Mouse (Mus musculus) spleen, adult 12 weeks (tissue): ENCODE data around the gene Elovl5.

ENCODE experiments used
- DNase-seq: peaks from one replicate; pipeline ENCODE4 v3.0.0; 2022; ENCODE audit warnings: low spot score

The Elovl5 gene

DNA sequence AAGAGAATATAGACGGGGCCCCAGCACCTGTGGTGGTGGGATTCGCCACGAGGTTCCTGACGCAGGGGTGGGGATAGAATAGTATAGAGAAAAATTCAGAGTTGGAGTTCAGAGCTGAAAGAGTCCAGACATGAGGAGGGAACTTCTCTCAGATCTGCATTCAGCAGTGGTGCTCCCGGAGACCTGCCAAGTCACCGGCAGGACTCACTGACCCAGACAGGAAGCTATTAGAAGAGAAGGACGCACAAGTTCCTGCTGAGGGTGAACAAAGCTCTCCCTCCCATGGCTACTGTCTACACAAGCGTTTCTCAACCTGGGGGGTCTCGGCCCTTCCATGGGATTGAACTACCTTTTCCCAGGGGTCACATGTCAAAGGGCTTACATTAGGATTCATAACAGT is 78.1 kb downstream of the Elovl5 start:
- DNase-seq = no peak

DNA sequence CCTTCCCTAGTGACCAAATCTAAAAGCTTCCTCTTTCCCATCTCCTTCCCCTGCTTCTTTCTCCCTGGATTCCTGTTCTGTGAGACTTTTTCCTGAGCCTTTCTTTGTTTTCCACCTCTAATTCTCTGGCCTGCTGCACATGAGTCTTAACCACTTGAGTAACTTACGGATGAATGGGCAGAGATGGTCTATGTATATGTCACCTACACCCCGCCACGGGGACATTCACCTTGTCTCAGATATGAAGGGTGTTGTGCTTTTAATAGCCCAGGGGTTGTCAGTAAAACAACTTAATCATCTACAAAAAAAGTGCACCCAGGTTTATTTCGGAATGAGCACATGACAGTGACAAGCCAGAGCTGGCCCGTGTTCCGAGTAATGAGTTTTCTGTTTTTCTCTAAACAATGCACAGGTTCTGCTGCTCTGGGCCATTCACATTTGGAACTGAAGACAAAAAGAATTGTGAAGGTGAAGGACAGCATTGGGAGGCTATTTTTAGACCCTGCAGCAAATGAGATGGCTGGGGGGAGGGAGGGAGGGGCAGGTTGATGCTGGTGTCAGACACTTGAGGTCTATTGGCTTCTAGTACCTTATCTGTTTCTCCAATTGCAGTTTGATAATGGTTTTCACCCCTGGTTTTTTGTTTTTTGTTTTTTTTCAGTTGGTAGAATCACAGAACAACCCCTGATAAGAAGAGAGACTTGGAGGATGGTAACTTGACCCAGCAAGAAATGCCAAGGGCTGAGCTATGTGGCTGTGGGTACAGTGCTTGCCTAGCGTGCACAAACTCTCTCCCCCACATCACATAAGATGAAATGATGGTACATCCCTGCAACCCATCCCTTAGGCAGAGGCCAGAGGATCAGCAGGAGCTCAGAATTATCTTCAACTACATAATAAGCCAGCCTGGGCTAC is 83.7 kb downstream of the Elovl5 start:
- DNase-seq = no peak

DNA sequence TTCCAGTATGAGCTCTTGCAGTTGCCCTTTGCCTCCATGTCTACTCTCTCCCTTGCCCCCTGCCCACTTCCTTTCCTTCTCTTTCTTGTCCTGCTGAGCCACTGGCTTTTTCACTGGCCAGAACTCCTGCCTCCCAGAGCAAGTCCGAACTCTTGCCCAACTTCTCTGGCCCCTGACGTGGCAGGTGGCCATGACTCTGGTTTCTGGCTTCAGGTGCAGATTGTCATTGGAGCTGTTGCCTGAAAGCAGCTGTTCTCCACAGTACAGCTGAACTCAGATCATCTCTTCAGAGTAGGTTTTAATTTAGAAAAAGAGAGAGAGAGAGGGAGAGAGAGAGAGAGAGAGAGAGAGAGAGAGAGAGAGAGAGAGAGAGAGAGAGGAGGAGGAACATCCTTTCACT is 86.1 kb downstream of the Elovl5 start:
- DNase-seq = no peak

DNA sequence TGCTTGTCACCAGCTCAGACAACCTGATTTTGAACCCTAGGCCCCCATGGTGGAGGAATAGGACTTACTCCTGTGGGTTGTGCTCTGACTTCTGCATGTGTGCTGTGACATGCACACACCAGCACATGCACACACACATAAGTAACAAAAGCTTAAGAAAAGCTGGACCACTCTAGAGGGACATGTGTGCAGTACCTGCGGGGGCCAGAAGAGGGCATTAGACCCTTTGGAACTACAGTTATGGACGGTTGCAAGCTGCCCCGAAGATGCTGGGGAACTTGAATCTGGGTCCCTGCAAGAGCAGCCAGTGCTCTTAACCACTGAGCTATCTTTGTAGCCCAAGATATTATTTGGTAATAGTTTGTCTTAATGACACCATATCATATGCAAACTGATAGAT is 88.3 kb downstream of the Elovl5 start:
- peak; percentile 33 for DNase-seq

DNA sequence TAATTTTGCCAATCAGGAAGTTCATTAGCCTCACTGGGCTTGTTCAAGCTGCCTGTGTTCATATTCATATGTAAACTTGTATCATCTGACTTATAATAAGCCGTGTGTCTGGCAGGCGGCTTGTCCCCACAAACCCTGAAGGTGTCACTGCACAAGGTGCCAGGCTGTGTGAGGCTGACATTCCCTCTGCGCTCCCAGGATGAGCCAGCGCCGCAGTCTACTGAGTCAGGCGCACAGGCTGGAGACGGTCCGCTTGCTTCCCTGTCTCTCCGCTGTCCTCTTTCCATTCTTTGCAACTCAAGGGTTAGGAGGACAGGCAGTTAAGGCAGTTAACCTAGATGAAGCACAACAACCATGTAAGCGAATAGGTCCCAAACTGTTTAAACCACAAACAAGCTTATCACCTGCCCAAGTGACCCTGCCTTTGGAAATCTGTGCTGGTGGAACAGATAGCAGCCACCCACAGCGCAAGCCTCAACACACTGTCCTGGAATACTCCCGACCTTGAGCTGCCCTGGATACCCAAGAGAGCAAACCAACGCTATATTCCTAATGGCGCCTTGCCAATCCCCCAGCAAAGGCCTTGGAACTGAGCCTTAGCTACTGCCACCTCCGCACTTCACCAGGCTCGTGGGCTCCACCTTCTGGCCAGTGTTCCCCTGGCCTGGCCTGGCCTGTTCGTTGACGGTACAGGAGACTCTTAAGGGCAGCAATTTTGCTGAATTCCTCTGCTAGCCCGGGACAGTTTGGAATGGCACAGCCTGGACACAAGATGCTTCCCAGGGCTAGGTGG is 89.2 kb downstream of the Elovl5 start:
- DNase-seq = no peak

DNA sequence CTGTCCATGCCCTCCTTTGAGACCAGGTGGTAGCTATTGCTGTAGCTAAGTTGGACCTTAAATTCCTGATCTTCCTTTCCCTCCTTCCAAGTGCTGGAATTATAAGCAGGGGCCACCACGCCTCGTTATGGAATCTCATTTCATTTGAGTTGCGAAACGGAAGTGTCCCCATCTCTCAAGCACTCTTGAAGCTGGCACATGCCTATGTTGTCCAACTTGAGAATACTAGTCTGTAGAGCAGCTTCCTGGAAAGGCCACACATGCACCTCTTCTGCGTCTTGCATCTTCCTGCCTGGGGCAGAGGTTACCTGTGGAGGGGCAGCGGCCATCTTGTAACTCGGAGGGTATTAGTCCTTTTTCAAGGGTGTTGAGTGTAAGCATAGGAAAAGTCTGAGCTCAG is 92.2 kb downstream of the Elovl5 start:
- DNase-seq = no peak

DNA sequence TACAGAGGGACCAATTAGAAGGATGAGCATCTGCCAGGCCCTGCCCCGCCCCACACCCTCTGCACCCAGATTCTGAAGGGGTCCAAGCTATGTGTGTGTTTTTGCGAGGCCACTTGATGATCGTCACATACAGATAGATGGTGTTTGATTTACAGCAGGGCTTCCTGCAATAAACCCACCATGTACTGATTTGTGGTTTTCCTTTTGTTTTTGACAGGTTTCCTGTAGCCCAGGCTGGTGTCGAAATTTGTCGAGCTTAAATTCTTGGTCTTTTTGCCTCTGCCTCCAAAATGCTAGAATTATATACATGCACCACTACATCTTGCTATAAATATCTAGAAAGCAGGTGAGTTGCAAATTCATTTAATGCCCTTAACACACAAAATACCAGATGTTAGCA is 93.0 kb downstream of the Elovl5 start:
- no peak for DNase-seq

DNA sequence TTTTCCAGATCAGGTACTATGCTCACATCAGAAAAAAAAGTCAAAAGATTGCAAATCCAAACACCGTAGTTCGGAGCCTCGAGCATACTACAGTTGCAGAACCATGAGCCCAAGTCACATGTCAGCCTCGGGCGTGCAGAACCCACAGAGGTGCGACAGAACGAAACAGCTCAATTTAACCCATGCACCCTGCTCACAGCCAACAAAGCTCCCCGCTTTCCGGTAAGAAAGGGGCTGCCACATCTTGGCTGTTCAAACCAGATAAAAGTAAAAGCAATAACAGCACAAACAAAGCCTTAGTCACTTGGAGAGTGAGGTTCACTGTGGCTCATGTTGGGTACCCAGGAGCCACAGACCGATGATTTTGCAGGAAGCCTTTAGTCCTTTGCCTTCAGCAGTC is 93.5 kb downstream of the Elovl5 start:
- no peak for DNase-seq

DNA sequence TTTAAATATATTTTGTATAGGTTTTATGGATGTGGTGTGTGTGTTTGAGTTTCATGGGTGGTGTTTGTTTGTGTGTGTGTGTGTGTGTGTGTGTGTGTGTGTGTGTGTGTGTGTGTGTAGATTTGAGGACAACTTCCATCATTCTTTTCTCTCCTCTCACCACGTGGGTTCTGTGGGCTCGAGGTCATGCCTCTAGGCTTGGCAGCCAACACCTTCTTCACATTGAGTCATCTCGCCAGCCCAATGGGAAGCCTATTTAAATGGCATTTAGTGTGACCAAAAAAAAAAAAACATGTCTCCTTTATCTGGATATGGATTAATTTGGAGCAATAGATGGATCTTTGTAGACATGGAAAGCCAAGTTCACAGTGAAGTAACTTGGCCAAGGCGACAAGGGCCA is 94.9 kb downstream of the Elovl5 start:
- no peak for DNase-seq

DNA sequence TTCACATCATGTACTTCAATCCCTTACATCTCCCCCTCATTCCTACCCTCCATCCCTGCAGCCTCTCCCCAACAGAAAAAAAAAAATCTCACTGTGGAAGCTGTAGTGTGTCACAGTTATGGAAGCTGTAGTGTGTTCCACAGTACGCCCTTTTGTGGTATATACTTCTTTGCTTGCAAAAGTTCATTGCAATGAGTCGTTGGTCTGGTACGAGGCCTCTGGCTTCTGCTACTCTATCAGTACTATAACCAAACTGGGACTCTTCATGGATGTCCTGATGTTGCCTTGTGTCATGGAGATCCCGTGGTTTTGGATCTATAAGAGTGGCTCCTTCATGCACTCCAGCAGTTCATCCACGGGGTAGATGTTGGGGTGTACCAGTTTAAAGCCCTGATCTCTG is 95.5 kb downstream of the Elovl5 start:
- no peak for DNase-seq

DNA sequence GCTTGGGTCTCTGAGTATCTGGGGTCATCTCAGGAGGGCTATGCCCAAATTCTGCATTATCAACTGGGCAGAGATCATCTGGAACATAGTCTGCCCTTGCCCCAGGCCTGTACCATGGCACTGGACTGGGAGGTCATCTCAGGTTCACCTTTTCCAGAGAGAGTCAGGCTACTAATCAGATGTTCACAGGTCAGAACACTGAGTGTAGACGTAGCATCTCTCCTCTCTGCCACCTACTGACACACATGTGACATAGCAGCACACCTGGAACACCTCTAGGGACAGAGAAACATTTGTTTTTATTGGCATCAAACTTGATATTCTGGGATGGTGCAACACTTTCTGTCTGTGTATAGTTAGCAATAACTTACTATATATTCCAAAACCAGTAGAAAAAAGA is 96.6 kb downstream of the Elovl5 start:
- no peak for DNase-seq

DNA sequence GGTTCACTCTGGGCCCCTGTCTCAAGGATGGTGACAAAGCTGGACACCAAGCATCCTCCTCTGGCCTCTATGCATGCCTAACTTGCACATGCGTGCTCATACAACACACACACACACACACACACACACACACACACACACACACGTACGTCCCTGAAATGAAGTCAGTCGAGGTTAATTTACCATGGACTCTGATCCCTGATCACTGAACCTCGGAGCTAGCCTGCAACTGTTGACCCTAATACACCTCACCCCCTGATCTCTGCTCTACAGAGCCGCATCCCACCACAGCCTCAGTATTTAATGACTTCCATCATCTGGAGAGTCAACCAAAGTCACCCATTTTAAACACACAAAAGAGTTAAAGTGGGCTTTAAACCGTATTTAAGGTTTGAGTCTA is 98.7 kb downstream of the Elovl5 start:
- DNase-seq = no peak

DNA sequence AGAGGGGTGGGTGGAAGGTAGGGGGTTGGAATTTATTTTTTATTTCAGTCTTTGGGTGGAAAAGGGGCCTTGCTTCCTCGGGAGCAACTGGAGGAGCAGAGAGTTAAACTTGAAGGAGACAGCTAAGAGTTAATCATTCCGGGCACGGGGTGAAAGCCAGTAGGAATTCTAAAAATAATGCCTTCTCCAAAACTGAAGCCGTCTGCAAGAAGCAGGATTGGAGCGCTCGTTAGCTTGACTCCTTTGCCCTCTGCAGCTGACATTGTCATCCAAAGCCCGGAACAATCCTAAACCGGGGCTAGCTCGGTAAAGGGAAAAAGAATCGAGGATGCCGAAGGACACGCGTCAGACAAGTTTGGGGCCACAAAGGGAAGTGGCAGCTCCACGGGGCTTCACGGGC is 99.1 kb downstream of the Elovl5 start:
- DNase-seq = no peak

DNA sequence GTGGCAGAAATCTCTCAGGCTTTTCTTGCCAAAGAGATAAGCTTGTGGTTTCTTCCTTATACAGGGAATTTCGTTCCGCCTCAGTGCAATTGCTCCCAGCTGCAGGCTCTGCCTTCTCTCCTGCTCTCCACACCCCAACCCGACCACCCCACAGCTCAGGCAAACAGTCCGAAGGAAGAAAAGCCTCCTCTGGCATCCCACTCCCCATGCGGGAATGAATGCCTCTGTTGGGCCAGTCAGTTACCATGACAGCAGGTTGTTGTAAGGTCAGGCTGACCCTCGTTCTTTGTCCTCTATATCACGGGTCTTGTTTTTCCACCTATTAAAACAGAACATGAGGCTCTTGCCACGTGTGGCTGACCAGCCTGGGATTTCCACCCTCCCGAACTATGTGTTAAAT is 104.1 kb downstream of the Elovl5 start:
- DNase-seq = no peak

DNA sequence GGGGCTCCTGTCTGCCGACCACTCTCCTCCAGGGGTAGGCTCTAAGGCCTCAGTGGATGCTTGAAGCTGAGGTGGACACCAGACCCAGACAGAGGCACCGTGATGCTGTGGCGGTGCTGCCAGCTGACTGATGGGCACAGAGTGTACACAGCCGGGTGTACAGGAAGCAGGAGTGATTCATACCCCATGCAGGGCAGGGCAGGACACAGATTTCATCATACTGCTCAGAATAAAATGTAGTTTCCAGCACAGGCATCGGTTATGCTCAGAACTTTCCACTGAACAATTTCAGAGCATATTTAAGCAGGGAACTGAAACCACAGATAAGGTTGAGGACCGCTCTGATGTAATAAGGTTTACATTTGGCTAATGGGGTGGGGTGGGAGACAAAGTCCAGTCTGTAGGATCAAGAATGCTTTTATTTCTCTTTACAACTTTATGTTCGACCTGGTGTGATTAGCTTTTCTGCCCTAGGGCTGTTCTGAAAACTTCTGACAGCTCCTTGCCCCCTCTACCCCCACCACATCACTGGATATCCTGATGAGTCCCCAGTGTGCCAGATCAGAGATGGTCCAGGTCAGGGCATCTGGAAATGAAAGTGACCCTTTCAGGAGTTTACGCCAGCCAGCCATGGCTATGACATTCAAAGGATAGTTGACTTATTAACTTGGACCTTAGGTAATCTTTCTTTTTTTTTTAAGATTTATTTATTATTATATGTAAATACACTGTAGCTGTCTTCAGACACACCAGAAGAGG is 105.2 kb downstream of the Elovl5 start:
- DNase-seq = no peak

DNA sequence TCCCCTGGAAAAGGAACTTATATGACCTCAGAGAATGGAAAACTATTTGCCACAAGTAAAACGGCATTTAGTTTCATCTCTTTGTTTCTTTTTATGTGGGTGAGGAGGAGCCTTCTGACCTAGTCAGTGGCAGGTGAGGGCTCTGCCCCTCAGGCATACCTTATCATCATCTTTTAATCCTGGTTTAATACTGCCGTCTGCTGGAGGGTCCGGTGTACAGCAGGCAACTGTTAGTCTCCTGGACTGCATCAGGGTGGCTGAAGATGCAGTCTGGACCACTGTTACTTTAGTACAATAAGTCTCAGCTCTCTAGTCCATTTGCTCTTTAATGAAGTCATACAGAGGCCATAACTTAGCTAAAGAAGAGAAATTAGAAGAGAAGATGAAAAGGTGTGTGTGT is 107.7 kb downstream of the Elovl5 start:
- DNase-seq = peak; percentile 42

DNA sequence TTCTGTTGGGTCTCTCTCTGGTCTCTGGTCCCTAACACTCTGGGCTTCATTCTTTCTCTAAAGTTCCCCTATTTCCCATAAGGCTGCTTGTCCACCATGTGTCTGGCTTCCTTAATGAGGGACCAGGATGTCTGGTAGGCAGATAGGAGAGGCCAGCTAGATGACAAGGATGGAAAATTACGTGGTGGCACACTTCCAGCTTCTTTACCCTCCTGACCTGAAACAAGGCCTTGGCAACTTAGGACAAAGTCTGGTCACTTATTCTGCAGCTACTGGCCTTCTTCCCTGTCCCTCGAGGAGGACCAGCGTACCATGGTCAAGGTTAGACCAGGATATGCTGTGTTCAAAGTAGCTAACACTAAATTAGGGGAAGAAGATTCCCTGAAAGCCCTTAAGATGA is 109.9 kb downstream of the Elovl5 start:
- DNase-seq = no peak

DNA sequence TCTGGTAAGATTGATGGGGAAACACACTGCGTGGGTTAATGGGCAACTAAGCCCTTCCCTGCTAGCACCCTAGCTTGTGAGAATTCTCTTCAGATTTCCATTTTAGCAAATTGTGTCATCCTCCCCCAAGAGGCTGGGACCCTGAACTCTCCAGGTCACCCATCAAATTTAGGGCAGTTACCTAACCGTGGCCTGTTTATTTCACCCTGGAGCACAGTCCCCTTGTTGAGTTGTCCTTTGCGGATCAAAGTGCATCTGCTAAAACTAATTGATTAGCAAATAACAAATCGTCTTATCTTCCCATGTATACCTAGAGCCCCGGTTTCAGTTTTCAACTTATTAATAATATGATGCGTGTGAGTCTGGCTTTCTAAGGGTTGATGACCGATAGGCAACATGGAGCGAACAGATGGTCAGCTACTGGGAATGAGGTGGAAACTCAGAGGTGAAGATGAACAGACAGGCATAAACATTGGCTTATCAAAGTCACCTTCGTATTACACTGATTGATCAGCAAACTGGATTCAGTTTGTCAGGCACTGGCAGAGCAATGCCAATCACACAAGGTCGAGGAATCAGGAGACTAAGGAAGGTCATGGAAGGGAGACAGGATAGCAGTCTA is 113.8 kb downstream of the Elovl5 start:
- no peak for DNase-seq

DNA sequence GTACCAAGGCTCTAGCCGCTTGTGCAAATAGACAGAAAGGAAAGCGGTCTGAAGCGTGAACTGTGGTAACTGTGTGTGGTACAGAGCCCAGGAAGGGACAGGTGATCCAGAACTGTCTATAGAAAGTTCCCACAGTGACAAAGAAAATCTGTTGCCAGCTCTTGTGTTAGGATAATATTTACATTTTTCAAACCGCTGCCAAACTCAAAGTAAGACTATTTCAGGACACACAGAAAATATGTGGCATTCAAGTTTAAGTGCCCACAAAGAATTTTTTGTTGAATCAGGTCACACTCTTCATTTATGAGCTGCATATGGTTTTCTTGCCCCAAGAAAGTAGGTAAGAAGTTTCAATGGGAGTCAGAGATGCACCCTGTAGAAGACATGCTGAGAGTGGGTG is 115.8 kb downstream of the Elovl5 start:
- DNase-seq = no peak
